Mouse (Mus musculus) stomach, embryonic 16.5 days (tissue): Measurements from ENCODE around the gene Slc25a33. TPM values are rescaled to one million over a fixed set of nuclear protein-coding genes. Genes with fewer than 3 reads are reported as not detected.

Experiments used
- ATAC-seq: fragments of 200-750 bp; cut with Nextera tagmentation; 2 replicates; pipeline ENCODE4 v1.8.0; 2017; ENCODE audit warnings: moderate number of reproducible peaks, moderate TSS enrichment; ENCODE audit not compliant: insufficient read depth, low FRiP score
- H3K27ac ChIP-seq: fragments of 300-500 bp; sonication (generic); 2 replicates; pipeline ENCODE4 v1.5.1; 2014; ENCODE audit warnings: low read length
- H3K27me3 ChIP-seq: fragments of 300-500 bp; sonication (generic); 2 replicates; pipeline ENCODE4 v1.6.1; 2014; ENCODE audit warnings: low read length, control low read depth, mixed read lengths; ENCODE audit not compliant: control insufficient read depth, insufficient read depth
- H3K36me3 ChIP-seq: fragments of 300-500 bp; sonication (generic); 2 replicates; pipeline ENCODE4 v1.6.1; 2014; ENCODE audit warnings: low read length; ENCODE audit not compliant: control insufficient read depth, insufficient read depth
- H3K4me1 ChIP-seq: fragments of 300-500 bp; sonication (generic); 2 replicates; pipeline ENCODE4 v1.6.1; 2014; ENCODE audit warnings: low read length, control low read depth, mixed read lengths; ENCODE audit not compliant: control insufficient read depth, insufficient read depth
- H3K4me2 ChIP-seq: fragments of 300-500 bp; sonication (generic); 2 replicates; pipeline ENCODE4 v1.6.1; 2014; ENCODE audit warnings: low read depth, low read length, mixed read lengths
- H3K4me3 ChIP-seq: fragments of 300-500 bp; sonication (generic); replicated peaks from 2 replicates; pipeline ENCODE4 v1.5.1; 2014; ENCODE audit warnings: mild to moderate bottlenecking, low read length
- H3K9ac ChIP-seq: fragments of 300-500 bp; sonication (generic); 2 replicates; pipeline ENCODE4 v1.6.1; 2014; ENCODE audit warnings: low read length
- H3K9me3 ChIP-seq: fragments of 300-500 bp; sonication (generic); replicated peaks from 2 replicates; pipeline ENCODE4 v1.6.1; 2016; ENCODE audit warnings: low read length, control low read depth; ENCODE audit not compliant: control insufficient read depth
- WGBS: fragments of 180-500 bp; shearing (Covaris S2); extraction: QIAGEN DNeasy Blood & Tissue Kit; methylation state at CpG from one replicate; pipeline ENCODE4 v1.1.7; 2014; 5-methylcytosine and 5-hydroxymethylcytosine counted together
- polyA plus RNA-seq: library from polyadenylated mRNA; unstranded; fragments of >200 nt; fragmentation: Nextera tagmentation; extraction: Ambion mirVana; gene quantifications from 2 replicates; pipeline ENCODE4 v1.2.1, GENCODE M21; 2015

Gene Slc25a33
- polyA plus RNA-seq, 1 experiment from 2014 or later, result 8.1 TPM

DNA sequence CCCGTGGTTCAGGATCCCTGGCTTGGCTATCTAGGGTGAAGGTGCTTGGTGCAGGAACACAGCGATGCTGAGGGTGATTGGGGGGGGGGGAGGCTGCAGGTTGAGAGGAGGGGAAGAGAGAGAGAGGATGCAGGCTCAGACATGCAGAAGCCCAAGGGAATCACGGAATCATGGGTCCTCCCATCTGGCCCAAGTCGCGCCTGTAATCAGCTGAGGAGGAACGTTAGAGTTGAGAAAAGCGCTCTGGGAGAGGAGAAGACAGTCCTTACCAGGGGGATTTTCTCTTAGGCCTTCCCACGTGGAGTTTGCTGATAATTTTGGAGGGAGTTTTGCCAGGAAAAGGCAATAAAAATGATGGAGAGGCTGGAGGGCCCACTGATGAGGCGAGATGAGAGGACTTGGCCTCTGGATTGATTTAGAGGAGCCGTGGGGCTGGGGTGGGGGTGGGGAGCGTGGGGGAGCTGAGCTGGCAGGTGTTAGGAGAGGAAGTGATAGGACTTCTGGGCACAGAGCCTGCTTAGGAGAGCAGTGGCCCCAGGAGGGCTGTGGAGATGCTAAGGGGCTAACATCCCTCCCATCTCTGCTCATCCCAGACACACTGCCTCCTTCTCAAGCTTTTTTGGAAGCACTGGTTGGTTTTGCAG lies 34.6 kb upstream of the Slc25a33 start:
- ATAC-seq, result no peak
- H3K4me3 ChIP-seq, result no peak overlapping the region
- H3K9me3 ChIP-seq, result no peaks in the 10 kb centered on the region
- peaks cover 8% of the 10 kb centered on the region; the same call in 1 of the 2 replicates for H3K4me1 ChIP-seq
- H3K4me2 ChIP-seq, result no peak overlapping the region
- H3K36me3 ChIP-seq, result no peaks in the 10 kb centered on the region
- 34% methylated on average over 11 of the region's 11 CpGs for WGBS
- H3K27me3 ChIP-seq, result peaks cover 6% of the 10 kb centered on the region
- H3K27ac ChIP-seq, result no peak overlapping the region
- H3K9ac ChIP-seq, result no peak overlapping the region; the same call in 1 of the 2 replicates

DNA sequence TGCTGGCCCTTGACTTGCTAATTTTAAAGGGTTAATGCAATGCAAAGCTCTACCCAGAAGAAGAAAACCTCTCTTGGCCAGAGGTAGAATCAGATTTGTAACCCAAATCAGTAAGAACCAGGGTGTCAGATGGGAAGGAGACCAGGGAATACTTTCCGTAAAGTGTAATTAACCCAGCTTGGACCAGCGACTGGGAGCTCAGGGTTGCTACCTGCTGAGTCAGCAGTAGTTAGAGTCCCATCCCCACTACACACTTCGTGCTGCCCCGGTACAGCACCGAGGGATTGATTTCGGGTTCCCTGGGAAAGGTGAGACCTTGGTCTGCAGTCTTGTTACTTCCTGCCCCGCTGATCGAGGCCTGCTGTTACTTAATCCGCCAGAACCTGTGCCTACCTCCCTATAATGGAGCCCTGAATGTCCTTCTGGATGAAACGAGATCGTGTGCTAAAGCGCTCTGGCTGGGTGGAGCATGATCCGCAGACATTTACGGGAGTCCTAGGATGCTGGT lies 34.0 kb upstream of the Slc25a33 start:
- Histone ChIP-seq H3K4me2 (no peak overlapping the region), H3K4me3 (no peak overlapping the region), H3K27me3 (peaks cover 6% of the 10 kb centered on the region), H3K27ac (no peak overlapping the region), H3K9me3 (no peaks in the 10 kb centered on the region), H3K36me3 (no peaks in the 10 kb centered on the region), H3K4me1 (peaks cover 4% of the 10 kb centered on the region; the same call in 1 of the 2 replicates), H3K9ac (no peak overlapping the region; the same call in 1 of the 2 replicates)
- WGBS, result 44% methylated on average over 14 of the region's 14 CpGs
- no peak for ATAC-seq

DNA sequence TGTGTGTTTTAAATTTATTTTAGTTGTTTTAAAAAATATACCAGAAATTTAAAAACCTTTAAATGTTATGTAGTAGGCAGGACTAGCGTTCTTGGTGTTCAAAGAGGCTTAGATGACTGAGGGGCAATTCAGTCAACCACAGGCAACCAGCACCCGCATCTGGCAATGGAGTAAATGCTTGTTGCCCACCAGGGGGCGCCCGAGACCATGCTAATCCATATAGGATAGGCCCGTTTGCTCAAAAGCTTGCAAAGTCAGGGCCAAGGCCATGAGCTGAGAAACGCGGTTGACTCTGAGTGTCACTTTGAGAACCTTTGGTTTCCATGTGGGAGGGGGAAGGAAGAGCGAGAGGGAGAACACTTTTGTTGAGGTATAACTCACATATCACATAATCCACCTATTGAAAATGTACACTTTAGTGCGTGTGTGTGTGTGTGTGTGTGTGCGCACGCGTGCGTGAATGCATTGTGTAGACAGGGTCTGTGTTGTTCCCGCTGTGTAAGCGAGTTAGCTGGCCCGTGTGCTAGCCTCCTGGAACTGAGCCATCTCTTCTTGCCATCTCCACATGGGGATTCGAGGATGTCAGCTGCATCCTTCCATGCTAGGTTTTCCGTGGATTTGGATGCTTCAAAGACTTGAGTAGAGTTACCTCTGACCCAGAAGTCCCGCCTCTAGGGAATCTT lies 32.8 kb upstream of the Slc25a33 start:
- Histone ChIP-seq H3K27ac (no peak overlapping the region), H3K4me3 (no peak overlapping the region), H3K9ac (no peak overlapping the region), H3K36me3 (no peaks in the 10 kb centered on the region), H3K4me1 (peaks cover 4% of the 10 kb centered on the region; the same call in 1 of the 2 replicates), H3K4me2 (no peak overlapping the region), H3K9me3 (no peaks in the 10 kb centered on the region), H3K27me3 (peaks cover 6% of the 10 kb centered on the region)
- ATAC-seq, result peak; percentile 75
- 45% methylated on average over 19 of the region's 19 CpGs for WGBS

DNA sequence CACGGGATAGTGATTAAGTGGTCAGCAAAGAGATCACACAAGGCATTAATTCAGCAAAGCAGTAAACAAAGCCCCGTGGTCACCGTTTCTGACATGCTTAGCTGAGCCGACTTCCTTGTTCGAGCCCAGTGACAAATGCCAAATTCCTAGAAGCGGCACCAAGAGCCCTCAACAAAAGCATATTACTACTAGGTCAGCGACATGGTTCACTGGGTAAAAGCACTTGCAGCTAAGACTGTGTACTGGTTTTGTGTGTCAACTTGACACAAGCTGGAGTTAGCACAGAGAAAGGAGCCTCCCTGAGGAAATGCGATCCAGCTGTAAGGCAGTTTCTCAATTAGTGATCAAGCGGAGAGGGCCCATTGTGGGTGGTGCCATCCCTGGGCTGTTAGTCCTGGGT lies 28.2 kb upstream of the Slc25a33 start:
- H3K4me2 ChIP-seq, result no peak overlapping the region
- no peaks in the 10 kb centered on the region for H3K9me3 ChIP-seq
- H3K36me3 ChIP-seq, result no peaks in the 10 kb centered on the region
- no peak overlapping the region for H3K4me3 ChIP-seq
- no peak overlapping the region for H3K27ac ChIP-seq
- peaks cover 12% of the 10 kb centered on the region; the same call in 1 of the 2 replicates for H3K4me1 ChIP-seq
- no peak for ATAC-seq
- H3K27me3 ChIP-seq, result no peaks in the 10 kb centered on the region
- 57% methylated on average over 9 of the region's 9 CpGs for WGBS
- no peak overlapping the region for H3K9ac ChIP-seq

DNA sequence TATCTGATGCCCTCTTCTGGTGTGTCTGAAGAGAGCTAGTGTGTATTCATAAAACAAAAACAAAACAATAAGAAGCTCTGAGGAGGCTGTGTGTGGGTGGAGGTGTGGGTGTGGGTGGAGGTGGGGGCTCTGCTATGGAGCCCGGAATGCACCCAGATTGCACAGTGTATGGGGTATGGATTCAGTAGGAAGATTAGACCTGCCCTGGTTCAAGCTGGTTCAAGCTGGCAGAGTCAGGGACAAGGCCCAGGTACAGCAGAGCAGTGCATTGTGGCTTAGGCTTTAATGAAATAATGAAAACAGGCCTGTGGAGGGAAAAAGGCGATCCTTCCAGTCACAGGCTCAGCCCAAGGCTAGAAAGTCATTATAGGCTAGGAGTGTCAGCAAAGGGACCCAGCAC lies 26.5 kb upstream of the Slc25a33 start:
- Histone ChIP-seq H3K27me3 (no peaks in the 10 kb centered on the region), H3K4me2 (no peak overlapping the region), H3K36me3 (no peaks in the 10 kb centered on the region), H3K4me1 (peaks cover 19% of the 10 kb centered on the region; the same call in 1 of the 2 replicates), H3K9me3 (no peaks in the 10 kb centered on the region), H3K9ac (no peak overlapping the region), H3K27ac (no peak overlapping the region), H3K4me3 (no peak overlapping the region)
- no peak for ATAC-seq
- WGBS, result 81% methylated on average over 2 of the region's 2 CpGs

DNA sequence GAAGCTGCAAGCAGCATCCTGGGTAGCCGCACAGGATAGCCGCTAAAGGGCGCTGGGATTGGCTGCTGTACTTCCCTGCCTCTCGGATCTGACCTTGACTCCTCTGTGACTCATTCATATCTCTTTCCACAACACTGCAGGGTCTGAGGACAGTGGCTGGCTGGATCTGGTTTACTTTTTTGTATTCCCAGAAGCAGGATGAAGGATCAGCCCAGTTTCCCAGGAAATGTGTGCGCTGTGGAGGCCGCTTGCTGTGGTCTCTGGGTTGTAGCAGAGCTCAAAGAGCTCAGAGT lies 26.0 kb upstream of the Slc25a33 start:
- ATAC-seq, result no peak
- Histone ChIP-seq H3K9me3 (no peaks in the 10 kb centered on the region), H3K9ac (no peak overlapping the region), H3K27ac (no peak overlapping the region), H3K27me3 (no peaks in the 10 kb centered on the region), H3K36me3 (no peaks in the 10 kb centered on the region), H3K4me2 (no peak overlapping the region), H3K4me3 (no peak overlapping the region), H3K4me1 (peaks cover 19% of the 10 kb centered on the region; the same call in 1 of the 2 replicates)
- 71% methylated on average over 6 of the region's 6 CpGs for WGBS

DNA sequence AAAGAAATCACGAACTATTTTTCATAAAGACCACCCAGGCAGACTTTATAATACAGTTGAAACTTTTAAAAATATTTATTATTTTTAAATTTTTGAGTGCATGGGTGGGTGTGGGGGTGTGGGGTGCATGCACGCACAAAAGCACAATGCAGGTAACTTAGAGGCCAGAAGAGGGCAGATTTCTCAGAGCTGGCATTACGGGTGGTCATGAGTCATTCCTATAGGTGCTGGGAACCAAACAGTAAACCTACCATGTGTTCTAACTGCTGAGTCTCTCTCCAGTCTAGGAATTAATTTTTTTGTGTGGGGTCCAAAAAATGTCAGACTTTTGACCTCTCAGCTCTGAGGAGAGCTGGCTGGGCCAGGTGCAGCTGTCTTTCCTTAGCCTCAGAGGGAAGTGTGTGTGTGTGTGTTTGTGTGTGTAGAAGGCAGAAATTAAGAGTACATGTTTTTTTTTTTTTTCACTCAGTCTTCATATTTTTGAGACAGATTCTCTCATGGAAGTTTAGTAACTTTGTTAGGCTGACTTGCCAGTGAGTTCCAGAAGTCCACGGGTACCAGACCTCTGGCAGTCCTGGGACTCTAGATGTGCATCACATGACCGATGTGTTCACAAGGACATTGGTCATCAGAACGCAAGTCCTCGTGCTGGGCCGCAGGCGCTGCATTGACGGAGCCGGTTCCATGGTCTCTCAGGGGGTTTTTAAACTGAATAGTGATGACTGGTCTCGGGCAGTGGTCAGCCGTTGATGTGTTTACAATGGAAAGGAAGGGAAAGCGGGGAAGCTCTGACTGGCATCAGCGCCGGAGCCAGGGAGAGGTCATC lies 25.5 kb upstream of the Slc25a33 start:
- WGBS, result 80% methylated on average over 16 of the region's 16 CpGs
- no peak overlapping the region for H3K4me2 ChIP-seq
- H3K27me3 ChIP-seq, result no peaks in the 10 kb centered on the region
- no peaks in the 10 kb centered on the region for H3K36me3 ChIP-seq
- no peak overlapping the region for H3K9ac ChIP-seq
- H3K4me3 ChIP-seq, result no peak overlapping the region
- H3K4me1 ChIP-seq, result peaks cover 19% of the 10 kb centered on the region; the same call in 1 of the 2 replicates
- H3K27ac ChIP-seq, result no peak overlapping the region
- no peaks in the 10 kb centered on the region for H3K9me3 ChIP-seq
- no peak for ATAC-seq

DNA sequence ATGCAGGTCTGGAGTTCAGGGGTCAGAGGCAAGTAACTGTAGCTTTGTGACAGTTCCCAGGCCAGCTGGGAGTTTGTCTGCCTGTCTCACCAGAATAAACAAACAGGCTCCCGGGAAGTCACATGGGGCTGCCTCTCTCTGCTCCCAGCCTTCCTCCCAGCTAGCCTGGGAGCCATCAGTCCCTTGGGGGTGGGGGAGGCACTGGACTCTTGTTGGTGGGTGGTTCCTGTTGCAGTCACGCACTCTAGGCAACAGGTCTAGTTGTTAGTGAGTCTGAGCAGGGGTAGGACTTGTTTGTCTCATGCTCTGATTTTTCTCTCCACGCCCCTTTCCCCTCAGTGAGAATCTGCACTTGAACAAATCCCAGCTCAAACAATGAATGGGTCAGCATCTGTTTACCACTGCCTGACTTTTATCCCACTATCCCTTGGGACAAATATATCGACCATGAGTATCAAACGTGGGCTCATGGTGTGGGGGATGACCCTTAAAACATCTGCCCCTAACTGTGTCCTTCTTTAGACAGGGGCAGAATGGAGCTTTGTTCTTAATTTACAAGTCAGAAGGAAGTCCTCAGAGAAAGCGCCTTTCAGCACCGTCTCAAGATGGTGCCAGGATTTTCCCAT lies 24.7 kb upstream of the Slc25a33 start:
- H3K9me3 ChIP-seq, result no peaks in the 10 kb centered on the region
- no peak overlapping the region for H3K27ac ChIP-seq
- no peak overlapping the region for H3K4me2 ChIP-seq
- no peak overlapping the region for H3K4me3 ChIP-seq
- peaks cover 19% of the 10 kb centered on the region; the same call in 1 of the 2 replicates for H3K4me1 ChIP-seq
- no peaks in the 10 kb centered on the region for H3K36me3 ChIP-seq
- 0 out of 2 replicates have a peak, but pooled peaks have one; percentile 8 for ATAC-seq
- 26% methylated on average over 7 of the region's 7 CpGs for WGBS
- no peak overlapping the region; the same call in 1 of the 2 replicates for H3K9ac ChIP-seq
- H3K27me3 ChIP-seq, result no peaks in the 10 kb centered on the region
